Mouse (Mus musculus): Measurements from ENCODE around the gene Pgm1. TPM values are rescaled to one million over a fixed set of nuclear protein-coding genes. Genes with fewer than 3 reads are reported as not detected.

Pgm1 gene
- polyA plus RNA-seq, 1 experiment, result 29.7 TPM

- DNase-seq, result no peak
- Histone ChIP-seq H3K27me3 (ENCODE audit: control insufficient read depth, insufficient read depth, low read length) (no peaks in the 10 kb centered on the region), H3K4me3 (ENCODE audit: control insufficient read depth, insufficient read depth, low read length) (no peak overlapping the region), H3K36me3 (ENCODE audit: control insufficient read depth, insufficient read depth, low read length) (no peaks in the 10 kb centered on the region), H3K27ac (ENCODE audit: control insufficient read depth, insufficient read depth, low read length) (no peak overlapping the region), H3K4me1 (replicated peaks; ENCODE audit: control insufficient read depth, insufficient read depth, low read length) (no peaks in the 10 kb centered on the region)
- WGBS, result 80% methylated on average over 16 of the region's 16 CpGs
- TF ChIP-seq POLR2A (IDR thresholded peaks at IDR 0.05; ENCODE audit: control insufficient read depth, extremely low read depth, insufficient read depth, low read length, poor library complexity) (no peak), CTCF (IDR thresholded peaks at IDR 0.05; ENCODE audit: borderline replicate concordance, control insufficient read depth, extremely low read depth, insufficient read depth, low read length, poor library complexity) (no peak)
Observed at GRCm38 (mm10) chr4:99939711-99940505, 10.7 kb downstream of the Pgm1 start.

DNA sequence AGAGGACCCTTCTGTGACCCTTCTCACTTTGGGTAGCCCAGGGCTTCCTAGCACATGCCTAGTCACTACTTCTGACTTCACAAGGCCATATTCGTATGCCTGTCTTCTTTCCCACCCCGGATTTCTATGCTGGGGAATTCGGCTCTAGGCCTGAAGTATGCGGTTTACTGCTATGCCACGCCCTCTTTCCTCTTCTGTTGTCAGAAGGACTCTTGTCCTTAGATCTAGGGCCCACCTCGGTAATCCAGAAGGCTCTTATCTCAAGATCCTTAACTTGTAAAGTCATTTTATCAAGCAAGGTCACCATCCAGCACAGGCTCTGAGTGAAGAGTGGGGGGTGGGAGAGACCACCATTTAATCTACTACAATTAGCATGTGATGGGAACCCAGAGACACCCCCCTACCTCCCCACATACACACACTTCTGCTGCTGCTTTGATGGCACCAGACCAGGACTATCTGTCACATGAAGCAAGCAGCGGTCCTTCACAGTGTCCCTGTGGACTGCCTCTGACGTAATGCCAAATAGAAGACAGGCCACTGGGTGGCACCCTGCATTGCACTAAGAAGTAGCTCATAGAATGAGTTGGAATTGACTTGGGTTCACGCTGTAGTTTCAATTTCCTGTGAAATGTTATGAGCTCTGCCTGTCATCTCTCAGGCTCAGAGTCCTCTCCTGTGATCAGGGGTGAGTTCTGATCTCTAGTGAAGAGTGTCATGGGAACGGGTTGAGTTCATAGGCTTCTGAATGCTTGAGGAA is 12.6 kb downstream of the Pgm1 start:
- no peaks in the 10 kb centered on the region for H3K27me3 ChIP-seq (ENCODE audit: control insufficient read depth, insufficient read depth, low read length)
- no peak for TF ChIP-seq CTCF (IDR thresholded peaks at IDR 0.05; ENCODE audit: borderline replicate concordance, control insufficient read depth, extremely low read depth, insufficient read depth, low read length, poor library complexity)
- no peak for TF ChIP-seq POLR2A (IDR thresholded peaks at IDR 0.05; ENCODE audit: control insufficient read depth, extremely low read depth, insufficient read depth, low read length, poor library complexity)
- H3K4me1 ChIP-seq (replicated peaks; ENCODE audit: control insufficient read depth, insufficient read depth, low read length), result no peaks in the 10 kb centered on the region
- 77% methylated on average over 10 of the region's 10 CpGs for WGBS
- H3K4me3 ChIP-seq (ENCODE audit: control insufficient read depth, insufficient read depth, low read length), result no peak overlapping the region
- no peak overlapping the region for H3K27ac ChIP-seq (ENCODE audit: control insufficient read depth, insufficient read depth, low read length)
- H3K36me3 ChIP-seq (ENCODE audit: control insufficient read depth, insufficient read depth, low read length), result no peaks in the 10 kb centered on the region
- no peak for DNase-seq

DNA sequence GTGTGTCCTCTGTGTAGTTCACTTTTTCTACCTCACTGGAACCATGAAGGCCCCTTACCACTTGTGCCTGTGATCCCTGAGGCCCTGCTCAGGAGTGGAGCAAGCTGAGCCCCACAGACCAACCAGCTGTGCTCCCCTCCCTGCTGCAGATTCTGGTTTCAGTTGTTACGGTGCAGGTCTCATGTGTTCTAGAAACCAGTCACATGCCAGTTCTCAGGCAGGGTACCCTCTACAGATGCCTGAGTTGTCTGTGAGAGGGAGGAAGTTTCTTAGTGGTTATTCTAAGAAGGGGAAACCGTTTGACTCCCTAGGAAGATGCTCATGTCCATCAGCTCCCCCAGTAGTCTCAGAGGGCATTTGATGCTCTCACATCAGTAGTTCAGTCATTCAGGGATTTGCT is 15.4 kb downstream of the Pgm1 start:
- H3K27ac ChIP-seq (ENCODE audit: control insufficient read depth, insufficient read depth, low read length), result no peak overlapping the region
- DNase-seq, result no peak
- no peaks in the 10 kb centered on the region for H3K27me3 ChIP-seq (ENCODE audit: control insufficient read depth, insufficient read depth, low read length)
- H3K4me3 ChIP-seq (ENCODE audit: control insufficient read depth, insufficient read depth, low read length), result no peak overlapping the region
- H3K36me3 ChIP-seq (ENCODE audit: control insufficient read depth, insufficient read depth, low read length), result no peaks in the 10 kb centered on the region
- WGBS, result 14% methylated on average over 2 of the region's 2 CpGs
- TF ChIP-seq CTCF (IDR thresholded peaks at IDR 0.05; ENCODE audit: borderline replicate concordance, control insufficient read depth, extremely low read depth, insufficient read depth, low read length, poor library complexity), result no peak
- no peak for TF ChIP-seq POLR2A (IDR thresholded peaks at IDR 0.05; ENCODE audit: control insufficient read depth, extremely low read depth, insufficient read depth, low read length, poor library complexity)
- no peaks in the 10 kb centered on the region for H3K4me1 ChIP-seq (replicated peaks; ENCODE audit: control insufficient read depth, insufficient read depth, low read length)

DNA sequence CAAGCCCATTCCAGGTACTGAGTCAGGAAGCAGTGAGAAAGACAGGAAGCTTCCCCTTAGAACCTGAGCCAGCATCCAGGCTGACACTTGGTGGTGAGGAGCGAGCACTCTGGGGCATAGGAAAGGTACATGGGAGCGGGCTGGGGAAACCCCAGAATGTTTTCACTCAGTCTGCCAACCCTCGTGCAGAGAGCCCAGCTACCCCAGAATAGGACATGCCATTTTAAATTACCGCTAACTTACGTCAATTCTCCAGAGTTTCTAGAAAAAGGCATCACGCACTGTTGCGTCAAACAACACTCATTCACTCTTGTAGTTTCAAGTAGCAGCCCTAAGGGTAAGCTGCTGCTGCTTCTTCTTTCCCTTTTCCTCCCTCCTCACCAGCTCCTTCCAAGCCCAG is 15.8 kb downstream of the Pgm1 start:
- no peaks in the 10 kb centered on the region for H3K27me3 ChIP-seq (ENCODE audit: control insufficient read depth, insufficient read depth, low read length)
- no peak overlapping the region for H3K4me3 ChIP-seq (ENCODE audit: control insufficient read depth, insufficient read depth, low read length)
- H3K4me1 ChIP-seq (replicated peaks; ENCODE audit: control insufficient read depth, insufficient read depth, low read length), result no peaks in the 10 kb centered on the region
- no peaks in the 10 kb centered on the region for H3K36me3 ChIP-seq (ENCODE audit: control insufficient read depth, insufficient read depth, low read length)
- H3K27ac ChIP-seq (ENCODE audit: control insufficient read depth, insufficient read depth, low read length), result no peak overlapping the region
- 79% methylated on average over 7 of the region's 7 CpGs for WGBS
- no peak for DNase-seq
- TF ChIP-seq CTCF (IDR thresholded peaks at IDR 0.05; ENCODE audit: borderline replicate concordance, control insufficient read depth, extremely low read depth, insufficient read depth, low read length, poor library complexity), result no peak
- no peak for TF ChIP-seq POLR2A (IDR thresholded peaks at IDR 0.05; ENCODE audit: control insufficient read depth, extremely low read depth, insufficient read depth, low read length, poor library complexity)

DNA sequence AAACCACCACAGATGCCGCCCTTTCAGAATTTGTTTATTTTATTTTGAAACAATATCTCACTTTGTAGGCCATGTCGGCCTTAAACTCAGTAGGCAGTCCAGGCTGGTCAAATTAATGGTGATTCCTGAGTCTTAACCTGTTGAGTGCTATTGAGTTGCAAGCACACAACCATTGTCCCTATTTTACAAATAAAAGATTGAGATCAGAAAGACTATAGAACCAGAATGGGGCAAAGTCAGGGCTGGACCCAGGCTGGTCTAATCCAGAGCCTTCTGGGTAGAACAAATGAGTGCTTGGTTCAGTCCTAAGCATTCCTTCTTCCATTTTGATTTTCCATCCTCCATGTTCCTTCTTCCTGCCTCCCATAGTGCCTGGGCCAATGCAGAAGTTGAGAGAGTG is 17.3 kb downstream of the Pgm1 start:
- Histone ChIP-seq H3K27ac (ENCODE audit: control insufficient read depth, insufficient read depth, low read length) (no peak overlapping the region), H3K4me3 (ENCODE audit: control insufficient read depth, insufficient read depth, low read length) (no peak overlapping the region)
- WGBS, result 96% methylated on average over 2 of the region's 2 CpGs

DNA sequence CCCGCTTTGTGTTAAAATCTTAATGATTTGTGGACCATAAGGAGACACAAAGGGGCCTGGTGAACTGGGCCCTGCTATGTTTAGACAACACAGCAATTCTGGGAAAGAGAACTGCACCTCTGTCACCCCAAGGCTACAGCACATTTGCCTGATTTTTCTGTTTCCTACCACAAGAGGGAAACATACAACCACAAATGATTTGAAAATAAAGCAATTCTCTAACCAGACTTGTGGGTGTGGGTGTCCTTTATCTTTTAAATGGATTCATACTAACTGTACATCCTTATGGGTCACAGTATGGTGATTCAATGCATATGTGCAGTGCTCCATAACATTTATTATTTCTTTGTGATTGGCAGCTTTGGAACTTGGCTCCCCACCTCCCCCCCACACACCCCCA is 18.0 kb downstream of the Pgm1 start:
- Histone ChIP-seq H3K4me3 (ENCODE audit: control insufficient read depth, insufficient read depth, low read length) (no peak overlapping the region), H3K4me1 (replicated peaks; ENCODE audit: control insufficient read depth, insufficient read depth, low read length) (no peaks in the 10 kb centered on the region), H3K27me3 (ENCODE audit: control insufficient read depth, insufficient read depth, low read length) (no peaks in the 10 kb centered on the region), H3K36me3 (ENCODE audit: control insufficient read depth, insufficient read depth, low read length) (no peaks in the 10 kb centered on the region), H3K27ac (ENCODE audit: control insufficient read depth, insufficient read depth, low read length) (no peak overlapping the region)
- 90% methylated on average over 1 of the region's 1 CpGs for WGBS
- TF ChIP-seq CTCF (IDR thresholded peaks at IDR 0.05; ENCODE audit: borderline replicate concordance, control insufficient read depth, extremely low read depth, insufficient read depth, low read length, poor library complexity) (no peak), POLR2A (IDR thresholded peaks at IDR 0.05; ENCODE audit: control insufficient read depth, extremely low read depth, insufficient read depth, low read length, poor library complexity) (no peak)
- DNase-seq, result no peak

More for the DNA sequence above, 17.3 kb downstream of the Pgm1 start:
- Histone ChIP-seq H3K4me1 (replicated peaks; ENCODE audit: control insufficient read depth, insufficient read depth, low read length) (no peaks in the 10 kb centered on the region), H3K27me3 (ENCODE audit: control insufficient read depth, insufficient read depth, low read length) (no peaks in the 10 kb centered on the region), H3K36me3 (ENCODE audit: control insufficient read depth, insufficient read depth, low read length) (no peaks in the 10 kb centered on the region)
- no peak for DNase-seq
- TF ChIP-seq POLR2A (IDR thresholded peaks at IDR 0.05; ENCODE audit: control insufficient read depth, extremely low read depth, insufficient read depth, low read length, poor library complexity), result no peak
- TF ChIP-seq CTCF (IDR thresholded peaks at IDR 0.05; ENCODE audit: borderline replicate concordance, control insufficient read depth, extremely low read depth, insufficient read depth, low read length, poor library complexity), result no peak
